Mouse (Mus musculus) kidney, embryonic 14.5 days (tissue): ENCODE measurements at regions not wholly inside any gene's neighbourhood (a gene's known extent, or its start where the extent isn't known, plus 50 kb on each side); places are given as distances from the start of the nearest gene placed in this dataset.

Experiments
- ATAC-seq: fragments of 200-750 bp; cut with Nextera tagmentation; 2 replicates; pipeline ENCODE4 v1.8.0; 2017; ENCODE audit warnings: moderate number of reproducible peaks, mild to moderate bottlenecking, moderate TSS enrichment, moderate library complexity; ENCODE audit not compliant: low FRiP score, low TSS enrichment
- H3K27ac ChIP-seq: fragments of 300-500 bp; sonication (generic); 2 replicates; pipeline ENCODE4 v1.5.1; 2014; ENCODE audit warnings: low read depth, mild to moderate bottlenecking, low read length, moderate library complexity, mixed read lengths
- H3K27me3 ChIP-seq: fragments of 300-500 bp; sonication (generic); 2 replicates; pipeline ENCODE4 v1.6.1; 2014; ENCODE audit warnings: mild to moderate bottlenecking, low read length; ENCODE audit not compliant: control insufficient read depth, insufficient read depth
- H3K36me3 ChIP-seq: fragments of 300-500 bp; sonication (generic); 2 replicates; pipeline ENCODE4 v1.6.1; 2014; ENCODE audit warnings: low read length, mixed read lengths; ENCODE audit not compliant: control insufficient read depth, insufficient read depth
- H3K4me1 ChIP-seq: fragments of 300-500 bp; sonication (generic); 2 replicates; pipeline ENCODE4 v1.6.1; 2014; ENCODE audit warnings: low read length, mixed read lengths; ENCODE audit not compliant: control insufficient read depth, insufficient read depth
- H3K4me2 ChIP-seq: fragments of 300-500 bp; sonication (generic); replicated peaks from 2 replicates; pipeline ENCODE4 v1.6.1; 2014; ENCODE audit warnings: low read depth, mild to moderate bottlenecking, low read length
- H3K4me3 ChIP-seq: fragments of 300-500 bp; sonication (generic); 2 replicates; pipeline ENCODE4 v1.5.1; 2014; ENCODE audit warnings: mild to moderate bottlenecking, low read length
- H3K9ac ChIP-seq: fragments of 300-500 bp; sonication (generic); 2 replicates; pipeline ENCODE4 v1.6.1; 2014; ENCODE audit warnings: low read depth, mild to moderate bottlenecking, low read length, moderate library complexity
- H3K9me3 ChIP-seq: fragments of 300-500 bp; sonication (generic); 2 replicates; pipeline ENCODE4 v1.6.1; 2016; ENCODE audit warnings: low read length; ENCODE audit not compliant: control insufficient read depth
- WGBS: fragments of 180-500 bp; shearing (Covaris S2); extraction: QIAGEN DNeasy Blood & Tissue Kit; methylation state at CpG from one replicate; pipeline ENCODE4 v1.1.7; 2014; 5-methylcytosine and 5-hydroxymethylcytosine counted together

DNA sequence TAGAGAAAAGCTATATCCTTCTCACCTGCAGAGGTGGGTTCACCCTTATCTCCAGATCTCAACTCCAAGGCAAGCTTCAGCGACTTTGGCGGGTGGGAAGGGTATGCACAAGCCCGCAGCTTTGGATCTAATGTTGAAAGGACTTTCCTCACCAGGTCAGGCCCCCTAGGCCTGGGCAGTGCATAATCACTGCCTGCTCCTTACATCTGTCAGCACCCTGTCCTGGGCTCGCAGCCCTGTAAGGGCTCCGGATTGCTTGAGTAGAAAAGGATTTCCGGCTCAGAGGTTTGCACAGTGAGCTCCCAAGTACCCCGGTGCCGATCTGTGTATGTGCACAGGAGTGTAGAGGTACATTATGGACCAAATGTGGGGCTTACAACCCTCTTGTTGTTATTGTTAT is 68.8 kb upstream of the 1600014C23Rik start:
- ATAC-seq, result no peak
- Histone ChIP-seq H3K36me3 (no peaks in the 10 kb centered on the region), H3K9me3 (peaks cover 6% of the 10 kb centered on the region), H3K4me2 (no peak overlapping the region), H3K27ac (no peak overlapping the region), H3K4me1 (peaks cover 21% of the 10 kb centered on the region), H3K27me3 (peaks cover 9% of the 10 kb centered on the region), H3K9ac (no peak overlapping the region), H3K4me3 (no peak overlapping the region)
- 81% methylated on average over 8 of the region's 8 CpGs for WGBS

DNA sequence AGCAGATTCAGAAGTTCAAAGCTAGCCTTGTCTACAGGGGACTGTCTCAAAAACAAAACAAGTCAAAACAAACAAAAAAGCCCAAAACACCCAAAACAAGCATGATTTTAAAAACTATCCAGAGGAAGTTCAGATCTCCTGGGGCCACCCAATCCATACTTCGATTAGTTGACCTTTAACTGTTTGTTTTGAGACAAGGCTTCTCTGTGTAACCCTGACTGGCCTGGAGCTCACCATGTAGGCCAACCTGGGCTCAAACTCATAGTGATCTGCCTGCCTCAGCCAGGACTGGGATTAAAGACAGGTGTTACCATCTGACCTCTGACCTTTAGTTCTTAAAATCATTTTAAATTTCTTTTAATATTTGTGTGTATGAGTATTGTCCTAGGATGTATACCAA is 66.1 kb upstream of the 1600014C23Rik start:
- ATAC-seq, result no peak

DNA sequence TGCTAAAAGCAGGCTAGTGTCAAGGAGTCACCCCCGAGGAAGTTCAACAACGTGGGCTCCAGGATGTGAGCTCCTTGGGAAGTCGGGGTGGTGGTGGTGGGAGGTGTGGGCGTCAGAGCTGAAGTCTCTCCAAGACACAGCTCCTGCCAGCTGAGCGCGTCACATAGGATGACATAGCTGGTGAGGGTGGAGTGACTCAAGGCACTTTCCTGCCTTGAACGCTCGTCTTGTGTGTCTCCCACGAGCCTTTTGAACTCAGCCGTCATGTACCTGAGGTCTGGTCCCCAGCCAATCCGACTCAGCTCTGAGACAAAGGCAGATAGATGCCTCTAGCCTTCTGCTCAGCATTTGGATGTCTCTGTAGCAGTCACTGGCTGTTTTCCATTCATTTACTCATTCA is 65.4 kb upstream of the 1600014C23Rik start:
- no peaks in the 10 kb centered on the region for H3K27me3 ChIP-seq
- no peaks in the 10 kb centered on the region for H3K36me3 ChIP-seq
- H3K9ac ChIP-seq, result no peak overlapping the region
- H3K4me3 ChIP-seq, result no peak overlapping the region
- peaks cover 9% of the 10 kb centered on the region for H3K9me3 ChIP-seq
- H3K27ac ChIP-seq, result no peak overlapping the region
- no peak for ATAC-seq
- no peaks in the 10 kb centered on the region for H3K4me1 ChIP-seq
- WGBS, result 58% methylated on average over 11 of the region's 11 CpGs
- H3K4me2 ChIP-seq, result no peak overlapping the region

More for the DNA sequence above, 66.1 kb upstream of the 1600014C23Rik start:
- no peak overlapping the region for H3K4me2 ChIP-seq
- no peak overlapping the region for H3K4me3 ChIP-seq
- H3K9ac ChIP-seq, result no peak overlapping the region
- peaks cover 9% of the 10 kb centered on the region for H3K9me3 ChIP-seq
- H3K27me3 ChIP-seq, result peaks cover 4% of the 10 kb centered on the region; the same call in 1 of the 2 replicates
- no peaks in the 10 kb centered on the region for H3K36me3 ChIP-seq
- 96% methylated on average over 1 of the region's 1 CpGs for WGBS
- 0 out of 2 replicates have a peak, but pooled peaks cover under 1% of the 10 kb centered on the region for H3K4me1 ChIP-seq
- no peak overlapping the region for H3K27ac ChIP-seq

DNA sequence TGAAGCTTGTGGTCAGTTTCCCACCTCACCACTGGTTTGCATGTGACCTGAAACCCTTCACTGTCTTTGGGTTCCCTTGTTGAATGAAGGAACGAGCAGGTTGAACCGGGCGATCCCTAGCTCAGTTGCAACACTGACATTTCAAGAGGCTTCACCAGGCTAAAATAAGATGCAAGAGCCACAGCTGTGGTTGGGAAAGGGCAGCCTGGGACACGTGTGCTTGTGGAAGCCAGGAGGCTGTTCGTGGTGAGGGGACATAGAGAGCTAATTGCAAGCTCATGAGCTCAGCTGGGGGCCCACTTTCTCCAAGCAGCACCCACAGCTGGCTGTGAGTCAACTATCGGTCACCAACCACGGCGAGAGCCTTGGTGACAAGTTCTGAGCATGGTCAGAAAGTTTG is 64.8 kb upstream of the 1600014C23Rik start:
- no peak overlapping the region for H3K27ac ChIP-seq
- no peak for ATAC-seq
- no peaks in the 10 kb centered on the region for H3K4me1 ChIP-seq
- H3K9ac ChIP-seq, result no peak overlapping the region
- WGBS, result 82% methylated on average over 8 of the region's 8 CpGs
- peaks cover 9% of the 10 kb centered on the region for H3K9me3 ChIP-seq
- H3K36me3 ChIP-seq, result no peaks in the 10 kb centered on the region
- no peak overlapping the region for H3K4me3 ChIP-seq
- no peak overlapping the region for H3K4me2 ChIP-seq
- no peaks in the 10 kb centered on the region for H3K27me3 ChIP-seq

DNA sequence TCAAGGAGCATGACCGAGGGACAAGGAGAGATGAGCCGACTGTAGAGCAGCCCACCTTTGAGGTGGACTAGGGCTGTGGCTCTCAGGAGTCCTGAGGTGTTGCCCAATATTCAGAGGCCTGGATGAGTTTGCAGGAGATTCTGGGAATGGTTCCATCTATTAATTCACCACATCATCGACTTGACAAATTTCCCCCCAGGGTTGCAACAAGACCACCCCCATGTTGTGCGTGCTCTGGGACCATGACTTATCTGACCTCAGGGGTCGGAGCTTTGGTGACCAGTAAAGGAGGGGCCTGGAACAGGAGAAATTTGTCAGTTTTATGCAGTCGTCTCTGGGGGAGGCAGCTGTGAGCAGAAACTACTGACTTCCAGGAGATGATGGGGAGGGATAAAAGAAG is 63.5 kb upstream of the 1600014C23Rik start:
- Histone ChIP-seq H3K36me3 (no peaks in the 10 kb centered on the region), H3K9ac (no peak overlapping the region), H3K4me1 (no peaks in the 10 kb centered on the region), H3K4me2 (no peak overlapping the region), H3K4me3 (no peak overlapping the region), H3K9me3 (peaks cover 9% of the 10 kb centered on the region), H3K27ac (no peak overlapping the region), H3K27me3 (no peaks in the 10 kb centered on the region)
- ATAC-seq, result peak; percentile 28; the same call in 1 of the 2 replicates
- 46% methylated on average over 6 of the region's 6 CpGs for WGBS

DNA sequence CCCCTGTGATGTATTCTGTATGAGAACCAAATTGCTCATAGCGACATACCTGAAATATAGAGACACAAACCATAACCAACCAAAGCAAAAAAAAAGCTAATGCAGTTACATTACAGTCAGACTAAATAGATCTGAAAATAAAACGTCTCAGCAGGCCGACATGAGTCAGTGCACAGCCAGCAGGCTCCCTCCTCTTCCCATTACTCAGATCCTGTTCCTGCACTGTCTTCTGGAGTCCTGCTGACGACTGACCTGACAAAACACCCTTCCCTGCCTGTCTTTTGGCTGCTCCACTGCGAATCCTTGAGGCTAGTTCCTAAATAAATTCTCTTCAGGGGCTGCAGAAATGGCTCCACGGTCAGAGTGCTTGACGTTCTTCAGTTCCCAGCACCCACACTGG is 61.3 kb upstream of the 1600014C23Rik start:
- H3K4me1 ChIP-seq, result no peaks in the 10 kb centered on the region
- no peaks in the 10 kb centered on the region for H3K27me3 ChIP-seq
- no peak overlapping the region for H3K27ac ChIP-seq
- peaks cover 3% of the 10 kb centered on the region for H3K9me3 ChIP-seq
- H3K4me2 ChIP-seq, result no peak overlapping the region
- no peak overlapping the region for H3K9ac ChIP-seq
- H3K36me3 ChIP-seq, result no peaks in the 10 kb centered on the region
- no peak for ATAC-seq
- 86% methylated on average over 7 of the region's 7 CpGs for WGBS
- no peak overlapping the region for H3K4me3 ChIP-seq

DNA sequence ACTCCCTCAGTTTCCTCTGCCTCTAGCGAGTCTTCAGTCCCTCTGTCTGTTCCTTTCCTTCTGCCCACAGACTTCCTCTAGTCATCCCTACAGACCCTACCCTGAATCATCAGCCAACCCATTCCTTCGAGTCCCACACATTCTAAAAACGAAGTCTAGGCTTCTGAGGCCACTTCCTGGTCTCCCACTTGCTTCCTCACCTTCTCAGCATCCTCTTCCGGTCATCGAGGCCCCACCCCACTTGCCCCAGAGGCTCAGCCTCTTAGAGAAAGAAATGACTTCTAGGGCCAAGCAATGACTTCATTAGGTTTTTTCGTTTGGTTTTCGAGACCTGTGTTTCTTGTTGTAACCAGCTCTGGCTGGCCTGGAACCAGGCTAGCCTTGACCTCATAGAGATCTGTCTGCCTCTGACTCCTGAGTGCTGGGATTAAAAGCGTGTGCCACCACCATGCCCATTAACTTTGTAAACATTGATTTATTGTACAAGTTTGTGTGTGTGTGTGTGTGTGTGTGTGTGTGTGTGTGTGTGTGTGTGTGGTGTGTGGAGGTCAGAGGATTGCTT is 57.4 kb upstream of the 1600014C23Rik start:
- Histone ChIP-seq H3K4me3 (no peak overlapping the region), H3K27ac (no peak overlapping the region), H3K27me3 (no peaks in the 10 kb centered on the region), H3K9me3 (peaks cover 3% of the 10 kb centered on the region; the same call in 1 of the 2 replicates), H3K36me3 (no peaks in the 10 kb centered on the region), H3K9ac (no peak overlapping the region), H3K4me1 (no peaks in the 10 kb centered on the region), H3K4me2 (no peak overlapping the region)
- ATAC-seq, result no peak
- 76% methylated on average over 8 of the region's 8 CpGs for WGBS

DNA sequence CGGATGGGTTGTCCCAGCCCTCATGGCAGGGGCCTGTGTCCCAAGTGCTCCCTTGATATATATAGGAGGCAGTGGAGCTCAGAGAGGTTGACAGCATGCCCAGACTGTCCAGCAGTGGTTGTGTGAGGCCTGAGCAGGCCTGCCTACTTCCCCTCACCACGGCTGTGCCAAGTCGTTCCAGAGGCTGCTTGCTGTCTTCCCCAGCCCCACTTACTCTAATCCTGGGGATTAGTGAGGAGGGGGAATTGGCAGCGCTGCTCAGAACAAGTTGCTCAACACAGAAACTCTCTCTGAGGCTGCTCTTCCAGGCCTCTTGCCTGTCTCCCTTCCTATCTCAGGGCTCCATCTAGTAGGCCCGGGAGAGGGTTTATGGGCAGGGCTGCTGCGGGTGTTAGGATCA is 56.1 kb upstream of the 1600014C23Rik start:
- no peak for ATAC-seq

DNA sequence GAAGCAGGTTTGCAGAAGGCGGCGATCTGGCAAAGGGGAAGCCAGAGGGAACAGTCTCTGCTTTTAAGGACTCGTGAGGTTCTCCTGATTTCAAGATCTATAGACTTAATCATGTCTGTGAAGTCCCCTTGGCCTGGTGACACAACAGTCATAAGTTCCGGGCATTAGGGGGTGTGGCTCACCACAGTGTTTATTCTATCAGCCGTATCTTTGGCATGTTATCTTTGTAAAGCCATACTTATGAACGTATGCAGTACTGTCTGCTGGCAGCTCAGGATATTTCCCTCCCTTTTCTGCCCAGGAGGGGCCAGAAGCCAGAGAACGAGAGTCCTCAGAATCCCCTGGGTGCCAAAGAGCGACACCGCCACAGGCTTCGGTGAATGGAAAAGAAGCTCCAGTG is 51.3 kb upstream of the 1600014C23Rik start:
- H3K27me3 ChIP-seq, result no peaks in the 10 kb centered on the region; the same call in 1 of the 2 replicates
- 0 out of 2 replicates have a peak overlapping the region, but pooled peaks have one; percentile 12 for H3K9ac ChIP-seq
- no peak overlapping the region for H3K27ac ChIP-seq
- ATAC-seq, result no peak
- 47% methylated on average over 10 of the region's 10 CpGs for WGBS
- H3K36me3 ChIP-seq, result no peaks in the 10 kb centered on the region
- no peaks in the 10 kb centered on the region for H3K9me3 ChIP-seq
- H3K4me3 ChIP-seq, result no peak overlapping the region
- no peak overlapping the region for H3K4me2 ChIP-seq
- H3K4me1 ChIP-seq, result no peaks in the 10 kb centered on the region

More for the DNA sequence above, 56.1 kb upstream of the 1600014C23Rik start:
- H3K9me3 ChIP-seq, result no peaks in the 10 kb centered on the region
- H3K4me3 ChIP-seq, result no peak overlapping the region
- no peak overlapping the region for H3K9ac ChIP-seq
- H3K27me3 ChIP-seq, result no peaks in the 10 kb centered on the region
- no peaks in the 10 kb centered on the region for H3K4me1 ChIP-seq
- H3K36me3 ChIP-seq, result no peaks in the 10 kb centered on the region
- H3K4me2 ChIP-seq, result no peak overlapping the region
- WGBS, result 51% methylated on average over 6 of the region's 6 CpGs
- H3K27ac ChIP-seq, result no peak overlapping the region
